Mouse (Mus musculus) layer of hippocampus, adult 2 months (tissue): Measurements from ENCODE around the gene Zfp683. TPM values are rescaled to one million over a fixed set of nuclear protein-coding genes. Genes with fewer than 3 reads are reported as not detected.

Experiments used
- DNase-seq, 2 experiments: peaks; one replicate each; pipeline ENCODE4 v3.0.0; 2022; ENCODE audit warnings: low spot score in 2 of 2
- H3K27ac ChIP-seq: fragments of 200-600 bp; 2 replicates; pipeline ENCODE4 v1.8.1; 2022
- H3K4me3 ChIP-seq: fragments of 200-600 bp; 2 replicates; pipeline ENCODE4 v1.8.1; 2022; ENCODE audit warnings: mild to moderate bottlenecking
- CTCF ChIP-seq: fragments of 200-600 bp; conservative IDR thresholded peaks from 2 replicates; pipeline ENCODE4 v1.8.1; 2022; ENCODE audit warnings: antibody characterized with exemption, mild to moderate bottlenecking, moderate library complexity
- total RNA-seq, 2 experiments: library from RNA; stranded (reverse); gene quantifications; 2 replicates each; pipeline ENCODE4 v1.2.3; 2021

Gene Zfp683
- total RNA-seq, 2 experiments from 2014 or later, result not detected

DNA sequence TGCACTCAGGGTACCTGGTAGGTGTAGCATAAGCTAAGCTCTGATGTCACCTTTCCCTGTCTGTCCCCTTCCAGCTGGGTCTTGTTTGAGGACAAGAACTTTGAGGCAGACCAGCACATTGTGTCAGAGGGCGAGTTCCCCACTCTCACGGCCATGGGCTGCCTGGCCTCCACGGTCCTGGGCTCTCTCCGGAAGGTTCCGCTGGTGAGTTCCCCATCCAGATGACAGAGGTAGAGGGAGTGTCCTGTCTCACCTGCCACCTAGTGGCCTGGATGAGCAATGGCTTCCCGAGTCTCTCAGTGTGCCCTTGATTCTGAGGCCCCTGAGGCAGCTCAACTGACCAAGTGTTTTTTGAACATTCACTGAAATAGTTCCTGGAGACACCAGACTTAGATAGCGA is 33.8 kb downstream of the Zfp683 start:
- Histone ChIP-seq H3K27ac (no peak overlapping the region), H3K4me3 (no peak overlapping the region)
- peak; percentile 85 for TF ChIP-seq CTCF
- peak in 1 of 2 experiments; percentile 33 for DNase-seq

DNA sequence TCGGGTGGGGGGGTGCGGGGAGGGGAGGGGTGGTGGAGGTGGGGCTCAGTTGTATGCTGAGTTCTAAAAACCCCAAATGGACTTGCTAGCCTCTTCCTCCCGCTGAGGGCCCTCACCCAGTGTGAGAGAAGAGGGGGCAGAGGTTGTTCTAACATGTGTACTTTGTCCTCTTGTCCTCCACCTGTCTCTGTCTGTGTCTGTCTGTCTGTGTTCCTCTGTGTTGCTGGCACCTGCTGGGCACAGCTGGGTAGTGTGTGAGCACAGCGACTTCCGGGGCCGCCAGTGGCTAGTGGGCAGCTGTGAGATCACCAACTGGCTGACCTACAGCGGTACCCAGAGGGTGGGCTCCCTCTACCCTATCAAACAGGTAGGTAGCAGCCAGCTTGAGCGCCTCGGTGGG is 35.4 kb downstream of the Zfp683 start:
- no peak overlapping the region for H3K27ac ChIP-seq
- no peak overlapping the region for H3K4me3 ChIP-seq
- TF ChIP-seq CTCF, result no peak
- no peak for DNase-seq

GRCm38 (mm10) chr4:134090521-134091224 is 37.0 kb downstream of the Zfp683 start:
- H3K4me3 ChIP-seq, result no peak overlapping the region
- H3K27ac ChIP-seq, result no peak overlapping the region
- no peak for DNase-seq
- 0 out of 2 replicates have a peak, but pooled peaks have one; percentile 15 for TF ChIP-seq CTCF

- DNase-seq, result no peak
- no peak overlapping the region for H3K27ac ChIP-seq
- no peak for TF ChIP-seq CTCF
- H3K4me3 ChIP-seq, result no peak overlapping the region
These were observed 37.5 kb downstream of the Zfp683 start for GRCm38 (mm10) chr4:134091225-134091529.

- peak; percentile 85 for TF ChIP-seq CTCF
These were observed 39.0 kb downstream of the Zfp683 start for GRCm38 (mm10) chr4:134092382-134093288.

DNA sequence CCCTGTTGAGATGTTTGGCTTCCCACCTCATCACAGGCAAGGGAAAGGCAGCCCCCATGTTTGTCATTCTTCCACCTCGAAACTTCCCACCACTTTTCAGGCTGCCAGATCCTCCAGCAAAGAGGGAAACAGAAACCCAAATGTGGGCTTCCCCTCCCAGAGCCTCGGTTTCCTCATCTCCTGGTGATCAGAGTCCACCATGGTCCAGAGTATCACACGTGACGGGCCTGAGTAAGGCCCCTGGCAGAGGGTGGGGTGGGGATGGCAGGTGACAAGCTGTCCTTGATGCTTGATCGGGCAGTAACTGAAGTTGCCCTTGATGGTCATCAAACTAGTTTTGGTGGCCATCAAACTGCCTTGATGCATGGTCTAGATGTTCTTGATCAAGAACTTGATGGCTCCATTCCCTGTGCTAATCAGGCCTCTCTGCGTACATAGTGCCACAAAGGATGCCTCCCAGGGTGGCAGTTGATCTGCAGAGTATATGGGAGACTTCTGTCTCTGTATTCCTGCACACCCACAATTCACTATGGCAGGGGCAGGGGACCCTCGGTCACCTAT is 40.4 kb downstream of the Zfp683 start:
- TF ChIP-seq CTCF, result no peak
- no peak overlapping the region for H3K4me3 ChIP-seq

More at GRCm38 (mm10) chr4:134092382-134093288, 39.0 kb downstream of the Zfp683 start:
- Histone ChIP-seq H3K4me3 (no peak overlapping the region), H3K27ac (no peak overlapping the region)
- DNase-seq, result peak in 1 of 2 experiments; percentile 51

GRCm38 (mm10) chr4:134094923-134095547 is 41.4 kb downstream of the Zfp683 start, which contains the start of gene Cd52:
TSS of gene Cd52 (minus strand) at chr4:134095082.
- H3K27ac ChIP-seq, result no peak within 1 kb of the TSS
- H3K4me3 ChIP-seq, result no peak within 1 kb of the TSS
- no peak for TF ChIP-seq CTCF
- no peak for DNase-seq

More for the DNA sequence above, 40.4 kb downstream of the Zfp683 start:
- no peak for DNase-seq
- no peak overlapping the region for H3K27ac ChIP-seq

- no peak for DNase-seq
- Histone ChIP-seq H3K27ac (no peak overlapping the region), H3K4me3 (no peak overlapping the region)
- no peak for TF ChIP-seq CTCF
These were observed 42.5 kb downstream of the Zfp683 start for GRCm38 (mm10) chr4:134096120-134096519.

DNA sequence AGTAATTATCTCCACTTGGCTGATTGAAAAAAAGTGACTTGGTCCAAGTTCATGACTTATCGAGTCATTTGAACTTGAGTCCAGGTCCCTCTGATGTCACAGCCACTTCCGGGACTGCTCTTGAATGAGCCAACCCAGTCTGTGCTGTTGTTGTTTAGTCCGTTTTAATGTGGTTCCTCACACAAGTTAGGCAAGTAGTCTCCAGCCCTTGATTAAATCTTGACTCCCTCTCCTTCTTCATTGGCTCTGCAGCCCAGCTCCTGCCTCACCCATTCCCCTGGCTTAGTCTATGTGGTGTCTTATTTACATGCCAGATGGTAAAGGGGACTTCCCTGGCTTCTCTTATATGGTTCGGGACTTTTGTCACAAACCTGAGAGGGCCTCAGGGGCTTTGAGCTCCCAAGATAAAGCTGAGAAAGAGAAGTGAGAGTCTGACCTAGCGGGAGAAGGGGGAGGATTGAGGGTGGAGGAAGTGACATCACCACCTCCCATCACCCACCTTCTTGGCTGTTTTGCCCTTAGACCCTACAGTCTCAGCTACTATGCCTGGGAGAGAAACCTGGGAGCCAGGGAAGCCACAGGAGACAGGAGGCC is 43.5 kb downstream of the Zfp683 start:
- no peak overlapping the region for H3K27ac ChIP-seq
- no peak for TF ChIP-seq CTCF
- no peak for DNase-seq
- no peak overlapping the region for H3K4me3 ChIP-seq

DNA sequence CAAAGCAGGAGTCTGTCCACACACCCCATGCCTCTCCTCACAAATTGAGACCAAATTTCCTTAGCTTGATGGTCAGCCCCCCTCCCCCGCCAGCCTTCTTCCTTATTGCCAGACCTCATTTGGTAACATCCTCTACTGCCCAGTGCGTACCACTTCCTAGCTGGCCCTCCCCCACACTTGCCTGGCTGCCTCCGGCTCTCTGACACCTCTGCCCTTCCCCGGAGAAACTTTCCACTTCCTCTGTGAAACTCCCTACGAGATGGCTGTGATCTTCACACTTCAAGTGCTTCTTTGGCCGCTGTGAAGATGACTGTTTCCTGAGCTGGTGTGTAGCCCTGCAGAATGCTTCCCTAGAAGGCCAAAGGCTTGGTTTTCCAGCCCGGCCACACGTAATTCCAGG is 45.0 kb downstream of the Zfp683 start:
- no peak overlapping the region for H3K27ac ChIP-seq
- no peak for DNase-seq
- H3K4me3 ChIP-seq, result no peak overlapping the region
- no peak for TF ChIP-seq CTCF

GRCm38 (mm10) chr4:134100245-134100644 is 46.6 kb downstream of the Zfp683 start:
- no peak for TF ChIP-seq CTCF
- DNase-seq, result no peak
- no peak overlapping the region for H3K4me3 ChIP-seq

GRCm38 (mm10) chr4:134101979-134102741 is 48.5 kb downstream of the Zfp683 start, which contains the start of gene Ubxn11:
TSS of gene Ubxn11 (plus strand) at chr4:134102570.
- H3K4me3 ChIP-seq, result peak within 1 kb of the TSS; percentile 82
- DNase-seq, result peak; percentile 87 to 94
- H3K27ac ChIP-seq, result peak within 1 kb of the TSS; percentile 84
- no peak for TF ChIP-seq CTCF

More at GRCm38 (mm10) chr4:134100245-134100644, 46.6 kb downstream of the Zfp683 start:
- no peak overlapping the region for H3K27ac ChIP-seq
